Mouse (Mus musculus) heart, adult 2 months (tissue): ENCODE measurements around the gene Gm5678.

Experiments
- CTCF ChIP-seq: fragments of 200-600 bp; IDR thresholded peaks from 2 replicates; pipeline ENCODE4 v1.8.1; 2022; ENCODE audit warnings: antibody characterized with exemption, mild to moderate bottlenecking, moderate library complexity
- POLR2A ChIP-seq: fragments of 200-500 bp; IDR thresholded peaks from 2 replicates; pipeline ENCODE4 v1.6.1; 2011; ENCODE audit warnings: mild to moderate bottlenecking, low read depth, low read length, control low read depth; ENCODE audit not compliant: insufficient read depth

- TF ChIP-seq POLR2A: no peak
- no peak for TF ChIP-seq CTCF
These were observed 18.1 kb upstream of the Gm5678 start for GRCm38 (mm10) chr16:93609796-93610195.
